Mouse (Mus musculus) megakaryocyte, adult 5-6 weeks (primary cell): ENCODE results near the gene Tsc22d3. TPM values are rescaled to one million over a fixed set of nuclear protein-coding genes. Genes with fewer than 3 reads are reported as not detected.
"Not testable (repeated sequence)": the region's sequence is repeated elsewhere in the genome, so short reads cannot be mapped to it uniquely, and the experiment has no call there.

Experiments
- ATAC-seq: 2 replicates; pipeline ENCODE4 v1.8.0; 2016; ENCODE audit warnings: mild to moderate bottlenecking, inconsistent platforms; ENCODE audit not compliant: poor library complexity, severe bottlenecking
- total RNA-seq, 2 experiments: library from RNA; stranded (forward) in 1 of 2; stranded (reverse) in 1 of 2; fragments of 153-499, 151-499 nt in 1 of 2; fragments of 221-1000, 200-1000 nt in 1 of 2; gene quantifications; 2 replicates each; pipeline versions ENCODE4 v1.2.3 to v1.2.4; 2015 to 2017

Gene Tsc22d3
- total RNA-seq, 2 experiments from 2014 or later, result 79.4 to 84.3 TPM

DNA sequence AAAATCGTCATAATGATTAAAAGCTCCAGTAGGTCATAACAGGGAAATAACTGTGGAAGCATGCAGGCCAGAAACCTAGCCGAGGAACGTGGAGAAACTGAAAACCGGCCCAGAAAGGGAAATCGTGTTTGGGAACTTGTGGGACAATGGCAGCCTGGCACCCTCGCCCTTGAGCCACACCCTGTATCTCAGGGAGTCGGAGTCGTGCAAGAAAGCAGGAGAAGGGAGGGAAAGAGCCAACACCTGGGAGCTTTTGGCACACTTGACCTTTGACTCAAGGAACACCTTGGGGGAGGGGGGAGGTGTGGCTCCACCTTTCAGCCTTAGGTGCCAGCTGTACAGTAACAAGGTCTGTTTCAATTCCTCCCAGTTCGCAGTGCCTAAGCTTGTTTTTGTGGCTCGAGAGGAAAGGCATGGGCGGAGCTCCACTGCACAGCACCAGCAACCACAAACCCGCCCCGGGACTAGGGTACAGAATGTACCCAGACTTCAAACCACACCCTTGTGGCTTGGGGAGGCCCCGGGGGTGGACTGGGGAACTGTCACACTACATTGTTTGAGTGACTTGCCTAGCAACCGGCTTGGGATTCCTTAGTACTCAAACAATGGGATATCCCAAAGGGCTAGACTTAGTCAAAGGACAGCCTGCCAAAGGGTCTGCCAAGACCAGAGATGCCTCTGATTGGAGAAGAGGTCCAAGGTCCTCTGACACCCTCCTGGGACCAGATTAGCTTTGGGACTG, 94.8 kb downstream of the Tsc22d3 start:
- ATAC-seq, result peak; percentile 85

DNA sequence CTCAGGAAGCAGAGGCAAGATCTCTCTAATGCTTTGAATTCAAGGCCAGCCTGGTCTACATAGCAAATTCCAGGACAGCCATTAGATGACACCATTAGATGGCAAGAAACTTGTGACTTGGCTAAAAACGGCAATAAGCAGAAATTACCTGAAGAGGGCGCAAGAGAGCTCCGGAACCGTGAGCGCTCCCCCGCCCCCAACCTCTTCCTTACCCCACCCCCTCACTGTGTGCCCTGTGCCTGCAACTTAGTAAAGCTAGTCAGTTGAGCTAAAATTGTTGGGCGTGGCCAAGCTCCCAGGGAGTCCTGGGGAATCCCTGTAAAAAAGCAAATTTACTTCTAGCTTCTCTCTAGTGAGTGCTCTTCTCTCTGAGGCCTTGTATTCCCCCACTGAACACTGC, 96.6 kb downstream of the Tsc22d3 start:
- peak; percentile 53 for ATAC-seq

GRCm38 (mm10) chrX:140501401-140502301, 98.8 kb downstream of the Tsc22d3 start:
- ATAC-seq, result no peak

- ATAC-seq, result no peak
Observed at GRCm38 (mm10) chrX:140500306-140500705, 100.2 kb downstream of the Tsc22d3 start.

GRCm38 (mm10) chrX:140498431-140498830, 102.0 kb downstream of the Tsc22d3 start:
- ATAC-seq, result not testable (repeated sequence)

- ATAC-seq, result no peak
Observed at GRCm38 (mm10) chrX:140494170-140494569, 106.3 kb downstream of the Tsc22d3 start.

- peak; percentile 51; the same call in 1 of the 2 replicates for ATAC-seq
Observed at GRCm38 (mm10) chrX:140493527-140494029, 106.9 kb downstream of the Tsc22d3 start.

DNA sequence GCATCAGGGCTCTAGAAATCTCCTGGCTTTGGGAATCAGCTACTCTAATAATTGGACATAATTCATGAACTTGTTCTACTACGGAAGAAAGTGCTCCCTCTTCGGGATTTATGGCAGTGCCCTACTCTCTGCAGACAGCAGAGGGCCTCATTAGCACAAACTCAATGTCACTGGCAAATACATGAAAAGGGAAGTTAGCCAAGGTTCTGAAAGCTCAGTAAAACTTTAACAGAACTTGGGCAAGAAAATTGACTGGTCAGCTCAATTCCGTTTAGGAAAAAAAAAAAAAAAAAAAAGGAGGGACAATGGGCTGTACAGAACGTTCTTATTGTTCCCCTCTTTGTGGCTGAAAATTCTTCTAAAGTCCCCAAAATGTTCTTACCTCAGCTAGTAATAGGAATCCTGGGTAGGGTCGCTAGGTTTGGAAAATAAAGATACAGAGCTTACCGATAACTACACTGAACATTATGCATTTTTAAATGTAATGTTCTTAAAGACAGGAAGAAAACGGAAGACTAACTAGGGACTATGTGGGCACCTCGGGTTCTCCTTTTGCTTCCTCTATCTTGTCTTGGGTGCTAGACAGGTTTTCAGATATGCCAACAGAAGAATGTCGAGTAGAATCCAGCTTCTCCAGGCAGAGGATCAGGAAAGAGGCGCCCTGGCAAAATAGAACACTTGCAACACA, 108.4 kb downstream of the Tsc22d3 start:
- peak; percentile 88 for ATAC-seq

DNA sequence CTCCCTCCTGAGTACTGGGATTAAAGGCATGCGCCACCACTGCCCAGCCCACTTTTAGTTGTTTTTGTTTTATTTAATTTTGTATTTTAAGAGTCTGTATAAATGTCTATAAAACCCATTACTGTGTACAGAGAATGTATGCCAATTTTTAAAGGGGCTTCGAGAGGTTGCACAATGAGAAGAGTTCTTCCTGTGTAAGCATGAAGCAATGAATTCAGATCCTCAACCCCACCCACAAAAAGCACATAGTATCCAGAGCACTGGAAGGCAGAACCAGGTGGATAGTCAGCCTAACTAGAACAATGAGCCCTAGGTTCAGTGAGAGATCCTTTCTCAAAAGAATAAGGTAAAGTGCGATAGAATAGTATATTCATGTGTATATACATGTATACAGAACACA, 110.3 kb downstream of the Tsc22d3 start:
- ATAC-seq, result no peak

Other genes starting within 250 kb of the Tsc22d3 start
- 30.8 and 33.7 TPM in 2 replicates for gene Prps1, start 144.0 kb downstream of the Tsc22d3 start, total RNA-seq (2015)
- 17.8 and 26.5 TPM in 2 replicates for gene Prps1, start 144.0 kb downstream of the Tsc22d3 start, total RNA-seq (2017)
- not detected in 2 replicates for gene Mid2, start 63.9 kb upstream of the Tsc22d3 start, total RNA-seq (2015)
- 0.07 and 0.12 TPM in 2 replicates for gene Mid2, start 63.9 kb upstream of the Tsc22d3 start, total RNA-seq (2017)
- not detected in 2 replicates for gene Tex13b, start 212.8 kb upstream of the Tsc22d3 start, total RNA-seq (2015)
- not detected in 2 replicates for gene Tex13b, start 212.8 kb upstream of the Tsc22d3 start, total RNA-seq (2017)